Mouse (Mus musculus): Measurements from ENCODE around the gene Gm21310.
"Not testable (repeated sequence)": the region's sequence is repeated elsewhere in the genome, so short reads cannot be mapped to it uniquely, and the experiment has no call there.

Gm21310 gene

GRCm38 (mm10) chrY:10147083-10147482 is at the start of gene Gm21310:
Gene Gm21310, minus strand, starts transcription at chrY:10147183.
- not testable (repeated sequence) for DNase-seq

Measured in kidney, postnatal 4 days (tissue).